Mouse (Mus musculus): ENCODE results near the gene E130218I03Rik.

GRCm38 (mm10) chr4:134256407-134257197, 13.1 kb downstream of the E130218I03Rik start:
- TF ChIP-seq CTCF (conservative IDR thresholded peaks at IDR 0.05; ENCODE audit: insufficient read depth, insufficient read length, low read depth, low read length), result no peak
- no peak for TF ChIP-seq POLR2A (IDR thresholded peaks at IDR 0.05; ENCODE audit: low read depth, low read length)

All from kidney, adult 2 months (tissue).